Mouse (Mus musculus) 3134 (cell line): ENCODE measurements around the gene Map3k7.
"Not testable (repeated sequence)": the region's sequence is repeated elsewhere in the genome, so short reads cannot be mapped to it uniquely, and the experiment has no call there.

Source experiments
- DNase-seq: peaks from one replicate; pipeline ENCODE4 v3.0.0-alpha.2; 2011; ENCODE audit warnings: low spot score; ENCODE audit not compliant: insufficient read length; ENCODE audit errors: extremely low read depth

Gene Map3k7

GRCm38 (mm10) chr4:31981863-31982262 is 18.0 kb downstream of the Map3k7 start:
- no peak for DNase-seq

GRCm38 (mm10) chr4:31993386-31993785 is 29.5 kb downstream of the Map3k7 start:
- DNase-seq, result no peak

GRCm38 (mm10) chr4:31993865-31994264 is 30.0 kb downstream of the Map3k7 start:
- no peak for DNase-seq

- DNase-seq, result no peak
Observed at GRCm38 (mm10) chr4:32001498-32001897, 37.6 kb downstream of the Map3k7 start.

GRCm38 (mm10) chr4:32004773-32005591 is 41.1 kb downstream of the Map3k7 start:
- DNase-seq, result no peak

- DNase-seq, result no peak
Observed at GRCm38 (mm10) chr4:32007174-32007573, 43.3 kb downstream of the Map3k7 start.

- DNase-seq, result no peak
Observed at GRCm38 (mm10) chr4:32008095-32008494, 44.2 kb downstream of the Map3k7 start.

GRCm38 (mm10) chr4:32010808-32011207 is 46.9 kb downstream of the Map3k7 start:
- DNase-seq, result no peak

GRCm38 (mm10) chr4:32011218-32011973 is 47.5 kb downstream of the Map3k7 start:
- no peak for DNase-seq

GRCm38 (mm10) chr4:32021131-32021530 is 57.2 kb downstream of the Map3k7 start:
- no peak for DNase-seq

- DNase-seq, result no peak
Observed at GRCm38 (mm10) chr4:32022321-32022720, 58.4 kb downstream of the Map3k7 start.

- DNase-seq, result not testable (repeated sequence)
Observed at GRCm38 (mm10) chr4:32024170-32024569, 60.3 kb downstream of the Map3k7 start.

GRCm38 (mm10) chr4:32025105-32025504 is 61.2 kb downstream of the Map3k7 start:
- DNase-seq, result no peak

GRCm38 (mm10) chr4:32027094-32027493 is 63.2 kb downstream of the Map3k7 start:
- DNase-seq, result no peak

GRCm38 (mm10) chr4:32037267-32037666 is 73.4 kb downstream of the Map3k7 start:
- no peak for DNase-seq

GRCm38 (mm10) chr4:32041741-32042452 is 78.0 kb downstream of the Map3k7 start:
- DNase-seq, result no peak

- no peak for DNase-seq
Observed at GRCm38 (mm10) chr4:32045234-32045633, 81.3 kb downstream of the Map3k7 start.

- DNase-seq, result no peak
Observed at GRCm38 (mm10) chr4:32049824-32050223, 85.9 kb downstream of the Map3k7 start.

- DNase-seq, result no peak
Observed at GRCm38 (mm10) chr4:32053171-32053570, 89.3 kb downstream of the Map3k7 start.

- peak; percentile 45 for DNase-seq
Observed at GRCm38 (mm10) chr4:32055151-32056052, 91.5 kb downstream of the Map3k7 start.
